Mouse (Mus musculus): ENCODE measurements at regions not wholly inside any gene's neighbourhood (a gene's known extent, or its start where the extent isn't known, plus 50 kb on each side); places are given as distances from the start of the nearest gene placed in this dataset.

DNA sequence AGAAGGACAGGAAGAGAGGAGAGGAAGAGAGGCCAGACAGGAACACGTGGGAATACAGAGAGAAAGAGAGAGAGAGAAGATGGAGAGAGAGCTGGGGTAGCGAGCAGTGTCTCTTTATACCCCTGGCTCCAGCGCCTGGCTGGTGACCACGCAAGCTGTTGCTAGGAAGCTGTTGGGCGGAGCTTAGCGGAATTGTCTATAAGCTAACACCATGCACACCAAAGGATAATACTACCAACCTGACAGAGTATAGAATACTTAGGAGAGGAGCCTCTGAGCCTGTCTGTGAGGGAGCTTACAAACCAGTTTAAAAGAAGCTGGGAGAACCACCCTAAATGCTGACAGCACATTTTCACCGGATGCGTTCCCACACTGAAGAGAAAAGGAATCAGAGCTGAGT, 100.2 kb upstream of the Kctd3 start:
- TF ChIP-seq CTCF (IDR thresholded peaks at IDR 0.05; ENCODE audit: low read depth, low read length) (no peak), POLR2A (IDR thresholded peaks at IDR 0.05; ENCODE audit: extremely low read depth, insufficient read depth, low read length) (no peak)
